Mouse (Mus musculus): Measurements from ENCODE around the gene Txnrd2. TPM values are rescaled to one million over a fixed set of nuclear protein-coding genes. Genes with fewer than 3 reads are reported as not detected.

Gene Txnrd2
- polyA plus RNA-seq, 1 experiment from 2014 or later: 35.1 TPM

GRCm38 (mm10) chr16:18490894-18491293 is 64.7 kb downstream of the Txnrd2 start:
- no peak for DNase-seq (ENCODE audit: extremely low spot score, low spot score)
- H3K4me3 ChIP-seq: no peak overlapping the region
- H3K9me3 ChIP-seq: no peaks in the 10 kb centered on the region
- no peaks in the 10 kb centered on the region for H3K27me3 ChIP-seq (ENCODE audit: poor library complexity, severe bottlenecking)
- no peaks in the 10 kb centered on the region for H3K4me1 ChIP-seq
- H3K27ac ChIP-seq: no peak overlapping the region
- H3K36me3 ChIP-seq (replicated peaks): no peaks in the 10 kb centered on the region
- 79% methylated on average over 1 of the region's 1 CpGs for WGBS

- 8% methylated on average over 6 of the region's 6 CpGs for WGBS
- DNase-seq (ENCODE audit: extremely low spot score, low spot score): no peak
- H3K27ac ChIP-seq: peak overlapping the region; percentile 93
- no peaks in the 10 kb centered on the region for H3K27me3 ChIP-seq (ENCODE audit: poor library complexity, severe bottlenecking)
- H3K9me3 ChIP-seq: no peaks in the 10 kb centered on the region
- peaks cover 23% of the 10 kb centered on the region for H3K4me1 ChIP-seq
- peak overlapping the region; percentile 83 for H3K4me3 ChIP-seq
- H3K36me3 ChIP-seq (replicated peaks): peaks cover 27% of the 10 kb centered on the region
Measured at GRCm38 (mm10) chr16:18497865-18498515, 71.8 kb downstream of the Txnrd2 start.

- under 1% methylated on average over 51 of the region's 51 CpGs for WGBS
- peak within 1 kb of the TSS; percentile 93 for H3K27ac ChIP-seq
- peak within 1 kb of the TSS; percentile 83 for H3K4me3 ChIP-seq
- H3K36me3 ChIP-seq (replicated peaks): peaks cover 31% of the 10 kb centered on the region
- peak; percentile 96 for DNase-seq (ENCODE audit: extremely low spot score, low spot score)
- no peaks in the 10 kb centered on the region for H3K27me3 ChIP-seq (ENCODE audit: poor library complexity, severe bottlenecking)
- no peaks in the 10 kb centered on the region for H3K9me3 ChIP-seq
- H3K4me1 ChIP-seq: peaks cover 23% of the 10 kb centered on the region
Measured at GRCm38 (mm10) chr16:18498558-18498990, 72.4 kb downstream of the Txnrd2 start, which contains the start of the genes Gnb1l and Rtl10. TSS of gene Gnb1l (plus strand) at chr16:18498713. TSS of gene Rtl10 (plus strand) at chr16:18498901.

GRCm38 (mm10) chr16:18498996-18499395 is 72.8 kb downstream of the Txnrd2 start:
- peaks cover 35% of the 10 kb centered on the region for H3K36me3 ChIP-seq (replicated peaks)
- peak overlapping the region; percentile 93 for H3K27ac ChIP-seq
- no peaks in the 10 kb centered on the region for H3K9me3 ChIP-seq
- no peak for DNase-seq (ENCODE audit: extremely low spot score, low spot score)
- peaks cover 23% of the 10 kb centered on the region for H3K4me1 ChIP-seq
- H3K27me3 ChIP-seq (ENCODE audit: poor library complexity, severe bottlenecking): no peaks in the 10 kb centered on the region
- H3K4me3 ChIP-seq: peak overlapping the region; percentile 83
- under 1% methylated on average over 24 of the region's 24 CpGs for WGBS

- 91% methylated on average over 6 of the region's 6 CpGs for WGBS
- Histone ChIP-seq H3K9me3 (no peaks in the 10 kb centered on the region), H3K4me3 (no peak overlapping the region), H3K4me1 (peaks cover 23% of the 10 kb centered on the region), H3K27ac (no peak overlapping the region), H3K27me3 (ENCODE audit: poor library complexity, severe bottlenecking) (no peaks in the 10 kb centered on the region), H3K36me3 (replicated peaks) (peaks cover 39% of the 10 kb centered on the region)
- no peak for DNase-seq (ENCODE audit: extremely low spot score, low spot score)
Measured at GRCm38 (mm10) chr16:18501531-18501930, 75.3 kb downstream of the Txnrd2 start.

GRCm38 (mm10) chr16:18503566-18504342 is 77.6 kb downstream of the Txnrd2 start:
- Histone ChIP-seq H3K9me3 (no peaks in the 10 kb centered on the region), H3K4me3 (no peak overlapping the region), H3K36me3 (replicated peaks) (peaks cover 39% of the 10 kb centered on the region), H3K27ac (no peak overlapping the region), H3K27me3 (ENCODE audit: poor library complexity, severe bottlenecking) (no peaks in the 10 kb centered on the region), H3K4me1 (peaks cover 15% of the 10 kb centered on the region)
- no peak for DNase-seq (ENCODE audit: extremely low spot score, low spot score)
- WGBS: 93% methylated on average over 14 of the region's 14 CpGs

GRCm38 (mm10) chr16:18506524-18507199 is 80.5 kb downstream of the Txnrd2 start:
- no peaks in the 10 kb centered on the region for H3K27me3 ChIP-seq (ENCODE audit: poor library complexity, severe bottlenecking)
- no peak overlapping the region for H3K27ac ChIP-seq
- H3K4me1 ChIP-seq: peaks cover 12% of the 10 kb centered on the region
- peaks cover 24% of the 10 kb centered on the region for H3K36me3 ChIP-seq (replicated peaks)
- no peaks in the 10 kb centered on the region for H3K9me3 ChIP-seq
- WGBS: 92% methylated on average over 3 of the region's 3 CpGs
- DNase-seq (ENCODE audit: extremely low spot score, low spot score): no peak
- no peak overlapping the region for H3K4me3 ChIP-seq

- DNase-seq (ENCODE audit: extremely low spot score, low spot score): no peak
- Histone ChIP-seq H3K9me3 (no peaks in the 10 kb centered on the region), H3K4me3 (no peak overlapping the region), H3K27me3 (ENCODE audit: poor library complexity, severe bottlenecking) (no peaks in the 10 kb centered on the region), H3K27ac (no peak overlapping the region), H3K36me3 (replicated peaks) (peaks cover 19% of the 10 kb centered on the region), H3K4me1 (peaks cover 12% of the 10 kb centered on the region)
- 86% methylated on average over 1 of the region's 1 CpGs for WGBS
Measured at GRCm38 (mm10) chr16:18507200-18507549, 81.0 kb downstream of the Txnrd2 start.

GRCm38 (mm10) chr16:18511741-18512140 is 85.6 kb downstream of the Txnrd2 start:
- H3K4me3 ChIP-seq: no peak overlapping the region
- 90% methylated on average over 5 of the region's 5 CpGs for WGBS
- DNase-seq (ENCODE audit: extremely low spot score, low spot score): no peak
- H3K27ac ChIP-seq: no peak overlapping the region
- H3K27me3 ChIP-seq (ENCODE audit: poor library complexity, severe bottlenecking): no peaks in the 10 kb centered on the region
- H3K9me3 ChIP-seq: no peaks in the 10 kb centered on the region
- H3K36me3 ChIP-seq (replicated peaks): no peaks in the 10 kb centered on the region; the same call in 1 of the 2 replicates
- peaks cover 16% of the 10 kb centered on the region for H3K4me1 ChIP-seq

GRCm38 (mm10) chr16:18513508-18513907 is 87.3 kb downstream of the Txnrd2 start:
- Histone ChIP-seq H3K4me1 (peaks cover 16% of the 10 kb centered on the region), H3K27ac (no peak overlapping the region), H3K36me3 (replicated peaks) (no peaks in the 10 kb centered on the region), H3K4me3 (no peak overlapping the region), H3K27me3 (ENCODE audit: poor library complexity, severe bottlenecking) (no peaks in the 10 kb centered on the region), H3K9me3 (no peaks in the 10 kb centered on the region)
- 85% methylated on average over 6 of the region's 6 CpGs for WGBS
- no peak for DNase-seq (ENCODE audit: extremely low spot score, low spot score)

- no peaks in the 10 kb centered on the region for H3K27me3 ChIP-seq (ENCODE audit: poor library complexity, severe bottlenecking)
- H3K9me3 ChIP-seq: no peaks in the 10 kb centered on the region
- H3K4me3 ChIP-seq: no peak overlapping the region
- H3K36me3 ChIP-seq (replicated peaks): no peaks in the 10 kb centered on the region
- peaks cover 4% of the 10 kb centered on the region; the same call in 1 of the 2 replicates for H3K4me1 ChIP-seq
- no peak for DNase-seq (ENCODE audit: extremely low spot score, low spot score)
- no peak overlapping the region for H3K27ac ChIP-seq
Measured at GRCm38 (mm10) chr16:18518091-18518490, 91.9 kb downstream of the Txnrd2 start.

GRCm38 (mm10) chr16:18523563-18524245 is 97.5 kb downstream of the Txnrd2 start:
- no peaks in the 10 kb centered on the region; the same call in 1 of the 2 replicates for H3K36me3 ChIP-seq (replicated peaks)
- H3K9me3 ChIP-seq: 0 out of 2 replicates have a peak, but pooled peaks cover 3% of the 10 kb centered on the region
- no peak for DNase-seq (ENCODE audit: extremely low spot score, low spot score)
- no peaks in the 10 kb centered on the region for H3K27me3 ChIP-seq (ENCODE audit: poor library complexity, severe bottlenecking)
- 94% methylated on average over 8 of the region's 8 CpGs for WGBS
- no peak overlapping the region for H3K4me3 ChIP-seq
- no peaks in the 10 kb centered on the region for H3K4me1 ChIP-seq
- no peak overlapping the region for H3K27ac ChIP-seq
